Mouse (Mus musculus) adrenal gland, postnatal 0 days (tissue): ENCODE measurements around the gene Setd7. TPM values are rescaled to one million over a fixed set of nuclear protein-coding genes. Genes with fewer than 3 reads are reported as not detected.

Experiments
- polyA plus RNA-seq: library from polyadenylated mRNA; unstranded; fragments of >200 nt; fragmentation: Nextera tagmentation; extraction: Ambion mirVana; gene quantifications from 2 replicates; pipeline ENCODE4 v1.2.1, GENCODE M21; 2015

Setd7 gene
- polyA plus RNA-seq = 2.3 and 2.7 TPM in 2 replicates

GRCm38 (mm10) chr3:51560511-51561108 lies at the start of gene Setd7:
Setd7 (minus strand) TSS chr3:51560879.

DNA sequence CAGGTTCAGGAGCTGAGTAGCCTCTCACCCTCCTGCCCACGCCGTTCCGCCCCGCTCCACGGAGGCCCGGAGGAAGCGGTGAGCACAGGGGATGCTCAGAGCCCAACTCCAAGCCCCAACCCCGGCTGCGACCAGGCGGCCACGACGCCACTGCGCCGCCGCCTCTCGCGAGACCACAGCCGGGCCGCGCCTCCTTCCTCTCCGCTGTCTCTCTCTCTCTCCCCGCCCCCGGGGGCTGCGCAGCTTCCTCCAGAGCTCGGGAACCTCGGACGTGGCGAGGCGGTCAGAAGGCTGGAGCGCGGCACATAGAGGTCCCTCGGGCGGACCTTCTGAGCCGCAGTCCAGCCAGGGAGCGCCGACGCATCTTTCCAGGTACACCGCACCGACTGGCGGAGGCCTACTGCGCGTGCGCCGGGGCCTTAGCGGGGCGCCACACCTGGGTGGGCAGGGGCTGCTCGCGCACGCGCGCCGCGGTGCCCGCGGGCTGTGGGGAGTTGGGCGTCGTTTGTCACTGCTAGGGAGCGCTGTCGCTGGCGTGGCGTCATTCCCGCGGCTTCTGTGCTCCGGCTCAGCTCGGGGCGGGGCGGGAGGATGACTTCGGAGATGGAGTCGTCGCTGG lies 76.8 kb downstream of the Setd7 start, which contains the start of gene Rab33b:
Rab33b (plus strand) TSS at position 180 of the 619 bp plus-strand sequence.

Other genes starting within 250 kb of the Setd7 start
- gene Elf2, start 220.2 kb downstream of the Setd7 start, polyA plus RNA-seq = 38.3 and 55.2 TPM in 2 replicates
- 477 and 1,268 TPM in 2 replicates for gene Mgarp, start 164.1 kb downstream of the Setd7 start, polyA plus RNA-seq
- gene Ndufc1, start 151.9 kb downstream of the Setd7 start, polyA plus RNA-seq = 1,570 and 1,962 TPM in 2 replicates
- 16.8 and 27.7 TPM in 2 replicates for gene Naa15, start 145.7 kb downstream of the Setd7 start, polyA plus RNA-seq
- gene Rab33b, start 77.0 kb downstream of the Setd7 start, polyA plus RNA-seq = 17.7 and 17.8 TPM in 2 replicates
- 44.1 and 57.0 TPM in 2 replicates for gene Mgst2, start 99.5 kb upstream of the Setd7 start, polyA plus RNA-seq